Mouse (Mus musculus): ENCODE data around the gene Fam186b. TPM values are rescaled to one million over a fixed set of nuclear protein-coding genes. Genes with fewer than 3 reads are reported as not detected.
"Not testable (repeated sequence)": the region's sequence is repeated elsewhere in the genome, so short reads cannot be mapped to it uniquely, and the experiment has no call there.

Gene Fam186b
- polyA plus RNA-seq, 1 experiment: not detected

DNA sequence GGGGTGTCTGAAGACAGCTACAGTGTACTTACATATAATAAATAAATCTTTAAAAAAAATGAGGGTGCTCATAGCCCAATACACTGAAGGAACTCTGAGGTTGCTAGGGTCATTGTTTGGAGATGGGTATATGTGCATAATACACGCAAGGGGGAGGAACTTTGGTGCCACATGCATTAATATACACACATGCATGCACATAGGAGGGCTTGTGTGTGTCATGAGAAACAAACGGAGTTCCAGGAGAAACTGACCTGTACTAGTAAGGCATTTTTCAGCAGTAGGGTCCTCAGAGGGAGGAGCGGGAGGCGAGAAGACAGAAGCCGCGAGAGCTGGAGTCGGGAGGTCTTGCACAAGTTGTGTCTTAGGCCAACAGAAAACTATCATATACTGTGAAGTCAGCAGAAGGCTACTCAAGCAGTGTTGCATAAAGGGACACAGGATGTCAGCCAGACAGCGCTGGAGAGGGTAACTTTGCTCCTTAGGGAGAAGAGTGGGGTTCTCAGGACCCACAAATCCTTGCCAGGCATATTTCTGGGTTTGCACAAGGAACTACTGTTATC, 36.4 kb downstream of the Fam186b start:
- peaks cover 3% of the 10 kb centered on the region; the same call in 1 of the 2 replicates for H3K4me1 ChIP-seq (ENCODE audit: control insufficient read depth, insufficient read depth, insufficient read length, low read length)
- peak overlapping the region; percentile 27; the same call in 1 of the 2 replicates for H3K27ac ChIP-seq (replicated peaks; ENCODE audit: low read depth, low read length)
- peak overlapping the region; percentile 47 for H3K4me3 ChIP-seq (ENCODE audit: insufficient read depth, low read depth, low read length)

DNA sequence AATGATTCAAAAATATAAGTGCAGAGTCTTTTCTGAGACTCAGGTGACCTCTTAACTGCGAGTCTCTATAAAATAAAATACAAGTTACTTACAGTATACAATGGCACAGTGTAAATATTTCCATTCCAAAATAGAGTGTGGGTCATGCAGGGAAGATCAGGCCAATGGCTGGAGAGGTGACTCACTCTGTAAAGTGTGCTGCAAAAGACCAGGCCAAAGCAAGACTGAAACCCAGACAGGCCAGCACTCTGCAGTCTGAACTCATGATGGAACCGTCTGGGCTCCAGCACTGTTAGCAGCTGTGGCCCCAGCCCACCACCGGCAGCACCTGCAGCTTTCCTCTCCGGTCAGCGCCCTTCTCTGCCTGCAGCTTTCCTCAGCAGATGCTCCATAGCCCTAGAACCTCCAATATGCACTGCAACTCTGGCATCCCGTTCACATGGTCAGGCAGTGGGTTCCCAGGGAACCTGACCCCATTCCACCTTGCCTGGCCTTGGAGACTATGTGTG, 40.4 kb downstream of the Fam186b start:
- H3K4me3 ChIP-seq (ENCODE audit: insufficient read depth, low read depth, low read length): no peak overlapping the region
- peaks cover 2% of the 10 kb centered on the region; the same call in 1 of the 2 replicates for H3K4me1 ChIP-seq (ENCODE audit: control insufficient read depth, insufficient read depth, insufficient read length, low read length)
- no peak overlapping the region for H3K27ac ChIP-seq (replicated peaks; ENCODE audit: low read depth, low read length)

DNA sequence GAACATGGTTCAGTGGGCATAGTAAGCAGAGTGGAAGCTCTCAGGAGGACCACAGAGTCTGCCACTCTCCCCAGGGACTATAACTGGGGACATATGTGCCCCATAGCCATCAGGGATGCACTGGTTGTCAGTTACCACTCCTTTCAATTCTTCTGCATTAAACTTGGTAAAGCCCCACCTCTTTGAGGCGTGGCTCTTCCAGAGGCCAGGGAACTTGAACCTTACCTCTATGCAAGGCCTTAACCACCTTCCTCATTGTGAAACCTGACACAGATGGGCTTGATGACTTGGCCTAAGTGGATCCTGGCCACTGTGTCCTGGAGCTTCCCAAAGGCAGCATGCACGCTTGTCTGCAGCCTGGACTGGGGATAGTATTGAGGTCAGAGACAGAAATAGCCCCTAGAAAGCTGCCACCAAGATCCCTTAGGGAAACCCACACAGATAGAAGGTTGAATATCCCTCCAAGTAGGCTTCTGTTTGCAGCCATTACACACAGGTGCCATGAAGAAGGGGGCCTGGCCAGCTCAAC, 41.1 kb downstream of the Fam186b start:
- Histone ChIP-seq H3K4me3 (ENCODE audit: insufficient read depth, low read depth, low read length) (no peak overlapping the region), H3K4me1 (ENCODE audit: control insufficient read depth, insufficient read depth, insufficient read length, low read length) (no peaks in the 10 kb centered on the region), H3K27ac (replicated peaks; ENCODE audit: low read depth, low read length) (no peak overlapping the region)

DNA sequence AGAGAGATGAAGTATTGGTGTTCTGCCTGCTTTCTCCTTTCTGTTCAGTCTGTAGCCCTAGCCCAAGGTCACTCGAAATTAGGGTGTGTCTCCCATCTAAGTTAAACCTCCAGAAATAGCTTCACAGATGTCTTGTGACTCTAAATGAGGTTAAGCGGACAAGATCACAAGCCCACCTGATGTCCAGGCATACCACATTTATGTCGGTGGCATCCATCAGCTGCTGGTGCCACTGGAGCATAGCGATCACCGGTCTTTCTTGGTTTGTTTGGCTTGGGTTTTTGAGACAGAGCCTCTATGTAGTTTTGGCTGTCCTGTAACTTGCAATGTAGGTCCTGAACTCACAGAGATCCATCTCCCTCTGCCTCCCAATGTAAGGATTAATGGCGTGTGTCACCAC, 41.9 kb downstream of the Fam186b start:
- no peak overlapping the region for H3K27ac ChIP-seq (replicated peaks; ENCODE audit: low read depth, low read length)
- H3K4me1 ChIP-seq (ENCODE audit: control insufficient read depth, insufficient read depth, insufficient read length, low read length): no peaks in the 10 kb centered on the region
- no peak overlapping the region for H3K4me3 ChIP-seq (ENCODE audit: insufficient read depth, low read depth, low read length)

DNA sequence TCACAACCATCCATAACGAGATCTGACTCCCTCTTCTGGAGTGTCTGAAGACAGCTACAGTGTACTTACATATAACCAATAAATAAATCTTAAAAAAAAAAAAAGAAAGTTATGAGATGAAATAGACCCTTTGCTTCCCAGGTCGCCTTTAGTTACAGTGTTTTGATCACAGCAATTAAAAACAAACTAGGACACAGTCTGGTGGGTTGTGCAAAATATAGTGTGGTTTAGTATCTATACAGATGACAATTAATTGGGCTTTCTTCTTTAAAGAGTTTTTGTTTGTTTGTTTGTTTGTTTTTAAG, 42.6 kb downstream of the Fam186b start:
- H3K27ac ChIP-seq (replicated peaks; ENCODE audit: low read depth, low read length); H3K4me1 ChIP-seq (ENCODE audit: control insufficient read depth, insufficient read depth, insufficient read length, low read length); H3K4me3 ChIP-seq (ENCODE audit: insufficient read depth, low read depth, low read length): not testable (repeated sequence)

DNA sequence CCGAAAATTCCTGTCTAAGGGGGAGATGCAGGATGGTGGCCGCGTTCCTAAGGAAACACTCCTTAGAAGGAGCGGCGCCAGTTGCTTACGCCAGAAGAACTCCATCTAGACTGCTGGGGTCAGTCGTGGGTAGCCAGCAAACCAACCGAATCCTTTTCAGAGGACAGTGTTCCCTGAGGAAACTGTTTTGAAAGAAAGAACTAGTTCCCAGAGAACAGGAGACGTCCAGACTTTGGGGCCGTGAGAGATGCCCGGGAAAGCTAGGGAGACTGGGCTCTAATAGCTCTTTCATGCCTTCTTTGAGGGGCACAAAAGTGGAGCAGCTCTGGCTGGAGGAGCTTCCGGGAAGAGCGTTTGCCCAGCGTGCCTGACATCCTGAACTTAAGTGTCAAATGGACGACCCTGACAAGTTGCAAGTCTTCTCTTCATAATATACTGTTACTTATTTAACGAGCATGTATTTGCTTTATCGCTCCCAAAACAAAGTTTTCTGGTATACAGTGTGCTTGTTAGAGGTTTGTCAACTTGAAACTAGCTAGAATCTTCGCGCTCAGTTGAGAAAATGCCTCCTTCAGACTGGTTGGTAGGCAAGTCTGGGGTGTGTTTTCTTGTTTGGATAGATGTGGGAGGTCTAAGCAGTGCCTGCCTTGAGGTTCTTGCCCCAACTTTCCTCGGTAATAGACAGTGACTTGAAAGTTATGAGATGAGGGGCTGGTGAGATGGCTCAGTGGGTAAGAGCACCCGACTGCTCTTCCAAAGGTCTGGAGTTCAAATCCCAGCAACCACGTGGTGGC, 43.1 kb downstream of the Fam186b start:
- H3K4me1 ChIP-seq (ENCODE audit: control insufficient read depth, insufficient read depth, insufficient read length, low read length): no peaks in the 10 kb centered on the region
- peak overlapping the region; percentile 84 for H3K4me3 ChIP-seq (ENCODE audit: insufficient read depth, low read depth, low read length)
- peak overlapping the region; percentile 93 for H3K27ac ChIP-seq (replicated peaks; ENCODE audit: low read depth, low read length)

DNA sequence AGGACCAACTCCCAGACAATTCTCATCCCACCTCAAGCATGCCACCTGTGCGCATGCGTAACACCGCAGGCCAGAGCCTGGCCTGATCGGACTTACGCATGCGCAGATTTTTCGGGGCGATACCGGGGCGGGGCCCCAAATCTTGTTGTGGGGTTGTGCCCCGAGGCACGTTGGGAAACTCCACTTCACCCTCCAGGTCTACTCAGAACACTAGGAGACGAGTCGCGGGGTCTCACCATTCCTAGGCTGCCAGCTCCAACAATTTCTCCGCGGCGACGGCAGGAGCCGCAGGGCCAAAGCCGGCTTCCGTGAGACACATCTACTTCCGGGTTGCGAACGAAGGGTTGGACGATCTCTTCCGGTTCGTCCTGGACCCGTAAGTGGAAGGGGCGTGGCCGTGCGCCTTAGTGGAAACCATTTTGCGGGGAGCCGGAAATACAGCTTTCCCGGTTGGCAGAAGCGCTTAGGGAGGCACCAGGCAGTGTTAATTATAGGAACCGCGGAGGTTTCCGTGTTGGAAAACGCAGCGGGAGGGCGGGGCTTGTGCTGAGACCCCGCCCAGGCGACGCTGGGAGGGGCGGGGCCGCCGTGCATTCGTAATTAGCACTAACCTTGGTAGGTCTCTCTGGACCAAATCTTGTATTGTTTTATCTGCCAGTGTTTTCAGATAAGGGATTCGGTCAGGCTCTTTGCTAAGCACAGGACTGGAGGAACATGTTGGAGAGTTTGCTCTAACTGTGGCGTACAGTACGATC, 43.9 kb downstream of the Fam186b start, which contains the start of gene Mcrs1:
Gene Mcrs1, minus strand, starts transcription at position 336 of the 755 bp plus-strand sequence.
- H3K27ac ChIP-seq (replicated peaks; ENCODE audit: low read depth, low read length): peak within 1 kb of the TSS; percentile 97
- H3K4me3 ChIP-seq (ENCODE audit: insufficient read depth, low read depth, low read length): peak within 1 kb of the TSS; percentile 84
- H3K4me1 ChIP-seq (ENCODE audit: control insufficient read depth, insufficient read depth, insufficient read length, low read length): no peaks in the 10 kb centered on the region

DNA sequence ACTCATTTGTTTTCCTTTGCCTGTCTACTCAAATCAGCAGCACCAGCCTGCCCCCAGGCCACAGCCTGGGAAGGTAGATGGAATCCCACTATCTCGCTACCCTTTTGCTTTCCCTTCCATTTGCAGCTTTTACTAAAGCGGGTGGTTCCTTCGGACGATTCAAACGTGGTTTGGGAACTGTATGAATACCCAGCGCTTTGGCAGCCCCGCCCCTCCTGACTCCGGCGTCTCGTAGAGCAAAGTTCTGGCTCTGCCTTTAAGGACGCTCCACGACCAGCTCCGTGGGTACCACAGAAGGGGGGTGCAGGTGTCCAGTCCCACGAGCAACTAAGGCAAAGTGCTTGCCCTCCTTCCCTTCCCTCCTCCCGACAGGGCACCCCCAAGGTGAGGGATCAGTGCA, 44.6 kb downstream of the Fam186b start:
- H3K27ac ChIP-seq (replicated peaks; ENCODE audit: low read depth, low read length); H3K4me1 ChIP-seq (ENCODE audit: control insufficient read depth, insufficient read depth, insufficient read length, low read length): not testable (repeated sequence)
- H3K4me3 ChIP-seq (ENCODE audit: insufficient read depth, low read depth, low read length): peak overlapping the region; percentile 84

DNA sequence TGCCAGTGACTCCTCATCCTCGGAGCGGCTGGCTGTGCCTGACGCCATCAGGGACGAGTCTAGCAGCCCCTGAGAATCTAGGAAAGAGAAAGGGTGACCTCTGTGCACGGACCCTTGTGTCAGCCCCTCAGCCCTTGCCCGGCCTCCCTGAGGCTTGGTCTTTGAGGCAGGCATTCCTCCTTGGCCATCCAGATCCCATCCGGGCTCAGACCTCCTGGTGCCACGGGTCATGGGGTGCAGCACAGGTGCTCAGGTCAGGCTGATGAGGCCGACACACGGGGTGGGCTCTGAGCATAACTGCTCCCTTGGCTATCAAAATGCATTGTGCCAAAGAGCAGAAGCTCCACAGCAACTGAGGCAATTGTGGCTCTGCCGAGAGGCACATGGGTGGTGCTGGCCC, 45.8 kb downstream of the Fam186b start:
- Histone ChIP-seq H3K27ac (replicated peaks; ENCODE audit: low read depth, low read length) (no peak overlapping the region), H3K4me3 (ENCODE audit: insufficient read depth, low read depth, low read length) (no peak overlapping the region), H3K4me1 (ENCODE audit: control insufficient read depth, insufficient read depth, insufficient read length, low read length) (no peaks in the 10 kb centered on the region)

DNA sequence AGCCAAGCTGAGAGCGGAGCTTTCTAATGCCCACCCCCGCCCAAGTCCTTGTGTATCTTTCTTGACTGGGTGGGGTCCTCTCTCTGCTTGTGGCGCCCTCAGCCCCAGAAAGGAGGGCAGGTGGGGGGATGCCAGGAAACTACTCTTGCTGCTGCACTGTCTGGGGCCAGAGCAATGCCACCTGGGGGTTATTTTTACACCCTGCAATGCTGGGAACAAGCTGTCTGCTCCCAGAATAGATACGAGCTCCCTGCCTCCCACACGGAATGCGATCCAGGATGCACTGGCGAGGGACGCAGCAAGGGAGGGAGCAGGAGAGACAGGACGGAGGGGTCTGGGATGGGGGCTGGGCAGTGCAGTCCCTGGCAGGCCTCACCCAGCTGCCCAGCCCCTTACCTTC, 46.7 kb downstream of the Fam186b start:
- Histone ChIP-seq H3K4me1 (ENCODE audit: control insufficient read depth, insufficient read depth, insufficient read length, low read length) (no peaks in the 10 kb centered on the region), H3K4me3 (ENCODE audit: insufficient read depth, low read depth, low read length) (no peak overlapping the region), H3K27ac (replicated peaks; ENCODE audit: low read depth, low read length) (no peak overlapping the region)

DNA sequence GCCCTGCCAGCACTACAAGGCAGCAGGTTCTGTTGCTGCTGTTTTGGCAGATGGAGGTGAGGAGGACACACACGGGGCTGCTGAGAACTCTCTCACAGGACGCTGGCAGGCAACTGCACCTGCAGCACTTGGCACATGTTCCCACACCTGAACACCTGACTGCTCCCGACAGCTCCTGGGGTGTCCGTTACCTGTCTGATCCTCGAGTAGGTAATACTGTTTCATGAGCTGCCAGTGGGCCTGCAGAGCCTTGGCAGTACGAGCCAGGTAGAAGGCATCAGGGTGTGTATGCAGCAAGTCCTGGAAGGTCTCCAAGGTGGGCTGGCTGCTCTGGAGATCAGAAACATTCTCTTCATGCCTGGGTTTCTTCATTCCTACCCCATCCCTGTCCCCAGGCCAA, 49.0 kb downstream of the Fam186b start:
- H3K4me3 ChIP-seq (ENCODE audit: insufficient read depth, low read depth, low read length); H3K27ac ChIP-seq (replicated peaks; ENCODE audit: low read depth, low read length); H3K4me1 ChIP-seq (ENCODE audit: control insufficient read depth, insufficient read depth, insufficient read length, low read length): not testable (repeated sequence)

DNA sequence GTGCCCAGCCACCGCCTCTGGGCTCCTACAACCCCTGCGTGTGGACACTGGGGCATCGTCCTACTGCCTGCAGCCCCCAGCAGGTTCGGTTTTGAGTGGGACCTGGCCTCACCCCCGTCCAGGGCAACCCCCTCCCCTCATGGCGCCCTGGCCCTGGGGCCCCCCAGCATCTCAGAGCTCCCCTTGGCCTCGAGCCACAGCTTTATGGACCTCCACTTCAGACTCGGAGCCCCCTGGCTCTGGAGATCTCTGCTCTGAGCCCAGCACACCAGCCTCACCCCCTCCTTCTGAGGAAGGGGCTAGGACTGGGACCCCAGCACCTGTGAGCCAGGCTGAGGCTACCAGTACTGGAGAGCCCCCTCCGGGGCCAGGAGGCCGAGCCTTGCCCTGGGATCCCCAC, 53.6 kb downstream of the Fam186b start:
- no peak overlapping the region for H3K4me3 ChIP-seq (ENCODE audit: insufficient read depth, low read depth, low read length)
- no peaks in the 10 kb centered on the region; the same call in 1 of the 2 replicates for H3K4me1 ChIP-seq (ENCODE audit: control insufficient read depth, insufficient read depth, insufficient read length, low read length)
- no peak overlapping the region for H3K27ac ChIP-seq (replicated peaks; ENCODE audit: low read depth, low read length)

DNA sequence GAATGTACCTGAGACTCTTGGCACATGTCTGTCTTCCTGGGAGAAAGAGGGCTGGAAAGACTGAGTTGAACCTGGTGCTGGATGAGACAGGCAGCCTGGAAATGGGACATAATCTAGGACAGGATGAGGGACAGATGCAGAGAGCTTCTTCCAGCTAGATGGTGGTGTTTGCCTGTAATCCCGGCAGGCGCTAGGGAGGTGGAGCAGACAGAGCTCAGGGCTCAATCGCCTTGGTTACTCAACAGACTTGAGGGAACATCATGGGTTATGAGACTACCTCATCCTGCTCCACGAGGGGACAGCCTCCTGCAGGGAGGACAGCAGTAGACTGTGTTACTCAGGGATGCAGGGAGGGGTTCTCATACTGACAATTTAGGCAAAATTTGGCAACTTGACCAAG, 54.4 kb downstream of the Fam186b start:
- H3K4me1 ChIP-seq (ENCODE audit: control insufficient read depth, insufficient read depth, insufficient read length, low read length): no peaks in the 10 kb centered on the region; the same call in 1 of the 2 replicates
- no peak overlapping the region for H3K27ac ChIP-seq (replicated peaks; ENCODE audit: low read depth, low read length)
- no peak overlapping the region for H3K4me3 ChIP-seq (ENCODE audit: insufficient read depth, low read depth, low read length)

DNA sequence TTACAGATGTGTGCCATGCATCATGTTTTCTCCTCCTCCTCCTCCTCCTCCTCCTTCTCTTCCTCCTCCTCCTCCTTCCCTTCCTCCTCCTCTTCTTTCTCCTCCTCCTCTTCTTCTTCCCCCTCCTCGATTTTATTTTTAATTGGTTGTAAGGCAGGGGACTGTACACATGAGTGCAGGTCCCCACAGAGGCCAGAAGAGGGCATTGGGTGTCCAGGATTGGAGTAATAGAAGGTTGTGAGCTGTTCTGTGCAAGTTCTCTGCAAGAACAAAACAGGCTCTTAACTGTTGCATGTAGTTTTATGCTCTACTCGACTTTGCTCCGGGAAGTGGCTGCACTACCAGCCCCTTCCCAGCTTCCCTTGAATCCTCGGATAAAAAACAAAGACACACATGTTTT, 55.6 kb downstream of the Fam186b start:
- Histone ChIP-seq H3K4me1 (ENCODE audit: control insufficient read depth, insufficient read depth, insufficient read length, low read length) (no peaks in the 10 kb centered on the region; the same call in 1 of the 2 replicates), H3K4me3 (ENCODE audit: insufficient read depth, low read depth, low read length) (no peak overlapping the region), H3K27ac (replicated peaks; ENCODE audit: low read depth, low read length) (no peak overlapping the region)

DNA sequence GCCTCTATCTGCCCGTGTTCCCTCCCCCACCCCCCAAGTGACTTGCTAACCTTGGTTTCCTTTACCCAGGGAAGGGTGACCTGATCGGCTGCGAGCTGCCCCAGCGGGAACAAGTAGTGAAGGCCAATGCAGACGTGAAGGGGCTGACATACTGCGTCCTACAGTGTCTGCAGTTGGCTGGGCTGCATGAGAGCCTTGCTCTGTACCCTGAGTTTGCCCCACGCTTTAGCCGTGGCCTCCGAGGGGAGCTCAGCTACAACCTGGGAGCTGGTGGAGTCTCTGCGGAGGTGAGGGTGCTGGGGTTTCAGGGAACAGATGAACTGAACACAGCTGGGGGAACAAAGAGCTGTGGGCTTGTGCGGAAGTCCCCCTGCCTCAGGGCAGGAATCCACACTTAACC, 57.7 kb downstream of the Fam186b start:
- Histone ChIP-seq H3K4me3 (ENCODE audit: insufficient read depth, low read depth, low read length) (no peak overlapping the region), H3K27ac (replicated peaks; ENCODE audit: low read depth, low read length) (no peak overlapping the region), H3K4me1 (ENCODE audit: control insufficient read depth, insufficient read depth, insufficient read length, low read length) (no peaks in the 10 kb centered on the region; the same call in 1 of the 2 replicates)

Data from brown adipose tissue, adult 24 weeks (tissue).